Mouse (Mus musculus) right cerebral cortex, postnatal 25 days (tissue): ENCODE measurements around the gene Fbxo30.
A peak's percentile ranks its signal among the peaks of the same experiment; 100 is the strongest.

Source experiments
- DNase-seq: peaks from one replicate; pipeline ENCODE4 v3.0.0; 2022

Gene Fbxo30

DNA sequence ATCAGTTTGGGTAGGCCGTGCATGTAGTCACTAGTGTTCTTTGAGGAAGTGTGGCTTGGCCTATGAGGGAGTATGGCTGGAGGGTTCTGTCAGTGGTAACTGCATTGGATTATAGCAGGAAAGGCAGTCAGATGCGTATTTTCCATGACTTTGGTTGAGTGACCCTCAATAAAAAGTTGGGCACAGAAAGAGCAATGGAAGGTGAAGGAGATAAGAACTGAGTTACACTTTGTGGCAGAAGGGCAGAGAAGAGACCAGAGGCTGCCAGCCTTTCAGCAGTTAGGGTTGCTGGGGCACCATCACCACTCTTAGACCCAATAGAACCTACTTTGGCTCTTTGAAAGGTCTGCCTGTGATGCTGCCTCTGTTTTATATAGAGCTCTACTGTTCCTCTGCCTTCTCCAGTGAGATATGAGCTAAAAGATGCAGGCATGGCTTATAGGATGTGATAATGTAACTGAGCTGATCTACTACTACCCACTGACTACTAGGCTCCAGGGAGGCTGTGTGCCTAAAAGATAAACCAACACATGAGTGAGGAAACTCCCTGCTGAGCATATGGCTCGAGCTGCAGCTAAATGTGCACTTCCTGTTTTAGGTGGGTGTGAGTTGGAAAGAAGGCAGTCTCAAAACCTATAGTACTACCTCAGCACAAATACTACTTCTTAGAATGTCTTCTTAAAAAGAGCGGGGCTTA is 42.2 kb downstream of the Fbxo30 start:
- DNase-seq = peak; percentile 33

DNA sequence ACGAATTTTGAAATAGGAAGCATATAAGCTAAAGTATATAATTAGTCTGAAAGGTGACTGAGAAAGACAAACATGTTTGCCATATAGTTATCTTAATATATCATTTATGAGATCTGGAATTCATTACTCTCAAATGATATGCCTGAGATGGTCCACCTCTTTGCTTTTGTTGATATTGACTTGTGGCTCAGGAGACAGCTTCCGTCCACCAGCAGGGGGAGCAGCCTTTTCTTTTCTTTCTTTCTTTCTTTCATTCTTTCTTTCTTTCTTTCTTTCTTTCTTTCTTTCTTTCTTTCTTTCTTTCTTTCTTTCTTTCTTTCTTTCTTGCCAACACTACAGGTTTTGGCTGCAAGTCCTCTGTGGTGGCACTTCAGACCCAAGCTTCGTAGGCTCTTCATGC is 45.4 kb downstream of the Fbxo30 start:
- DNase-seq = no peak

DNA sequence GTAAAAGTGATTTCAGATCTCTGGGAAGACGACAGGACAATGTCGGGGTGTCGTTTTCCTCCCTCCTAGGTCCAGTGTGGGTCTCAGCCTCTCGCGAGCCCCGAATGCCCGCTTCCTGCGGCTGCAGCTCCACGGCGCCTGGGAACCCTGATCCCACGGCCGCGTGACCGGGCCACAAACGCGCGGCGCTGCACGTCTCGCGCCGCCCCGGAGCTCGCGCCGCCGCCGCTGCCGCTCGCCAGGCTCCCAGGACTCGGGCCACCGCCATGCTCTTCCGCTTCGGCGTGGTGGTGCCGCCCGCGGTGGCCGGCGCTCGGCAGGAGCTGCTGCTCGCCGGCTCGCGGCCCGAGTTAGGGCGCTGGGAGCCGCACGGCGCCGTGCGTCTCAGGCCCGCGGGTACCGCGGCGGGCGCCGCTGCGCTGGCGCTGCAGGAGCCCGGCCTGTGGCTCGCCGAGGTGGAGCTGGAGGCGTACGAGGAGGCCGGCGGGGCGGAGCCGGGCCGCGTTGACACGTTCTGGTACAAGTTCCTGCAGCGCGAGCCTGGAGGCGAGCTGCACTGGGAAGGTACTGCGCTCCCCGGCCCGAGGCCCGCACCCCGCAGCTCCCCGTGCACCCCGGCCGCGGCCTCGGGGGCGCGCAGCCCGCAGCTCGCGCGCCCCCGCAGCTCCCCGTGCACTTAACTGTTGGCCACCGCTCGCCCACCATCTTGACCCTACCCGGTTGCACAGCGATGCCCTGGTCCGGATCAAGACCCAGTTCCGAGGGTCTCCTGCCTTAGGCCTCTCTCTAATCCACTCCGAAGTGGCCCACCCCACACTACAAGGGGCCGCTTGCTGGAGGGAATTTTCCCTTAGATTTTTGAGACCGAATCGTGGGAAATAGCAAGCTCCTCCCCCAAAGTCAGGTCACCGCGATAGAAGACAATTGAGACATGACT is 62.3 kb downstream of the Fbxo30 start, which contains the start of gene Epm2a:
Gene Epm2a (plus strand): TSS at position 200 of the 937 bp plus-strand sequence.
- peak; percentile 80 for DNase-seq

DNA sequence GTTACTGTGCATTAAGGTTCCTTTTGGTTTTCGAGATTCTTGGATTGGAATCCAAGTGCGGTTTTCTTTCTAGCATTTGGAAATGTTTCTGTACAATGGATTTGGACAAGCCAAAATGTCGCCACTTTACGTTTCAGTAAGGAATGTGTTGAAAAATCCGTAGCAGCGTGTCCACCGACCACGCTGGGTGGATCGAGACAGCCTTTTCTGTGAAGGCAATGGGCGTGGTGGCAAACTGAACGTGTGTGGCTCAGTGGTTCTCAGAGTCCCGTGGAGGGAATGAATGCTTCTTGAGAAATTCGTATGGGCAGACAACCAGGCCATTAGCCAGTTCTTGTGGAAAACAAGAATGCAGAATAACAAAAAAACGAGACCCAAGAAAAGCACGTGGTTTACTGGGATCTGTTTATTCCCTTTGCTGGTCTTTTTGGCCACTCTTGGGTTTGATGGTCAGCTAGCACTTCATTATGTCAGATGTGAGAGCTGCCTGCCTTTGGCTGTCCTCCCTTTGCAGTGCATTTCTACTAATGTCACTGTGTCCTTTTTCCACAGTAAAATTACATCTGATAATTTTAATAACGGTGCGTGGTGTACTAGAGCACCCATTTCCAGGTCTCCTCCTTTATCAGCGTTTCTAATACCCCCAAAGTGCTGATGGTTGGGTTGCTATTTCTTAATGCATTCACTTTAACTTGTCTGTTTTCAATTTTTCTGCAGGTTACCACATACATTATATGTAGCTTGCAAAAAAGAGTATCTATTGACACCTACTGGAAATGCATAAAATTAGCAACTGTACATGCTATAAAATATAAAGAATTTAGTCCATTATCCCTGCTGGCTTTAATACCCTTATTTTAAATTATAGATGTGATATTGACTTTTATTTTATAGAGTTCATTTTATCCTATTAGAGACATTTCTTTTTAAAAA is 63.7 kb downstream of the Fbxo30 start:
- peak; percentile 10 for DNase-seq
